Mouse (Mus musculus) forebrain, embryonic 14.5 days (tissue): Measurements from ENCODE around the gene Hoxb4. TPM values are rescaled to one million over a fixed set of nuclear protein-coding genes. Genes with fewer than 3 reads are reported as not detected.

Experiments used
- ATAC-seq: fragments of 200-750 bp; cut with Nextera tagmentation; 2 replicates; pipeline ENCODE4 v1.8.0; 2017; ENCODE audit warnings: mild to moderate bottlenecking, moderate library complexity
- DNase-seq: peaks from one replicate; pipeline ENCODE4 v3.0.0-alpha.2; 2015; ENCODE audit warnings: low spot score
- H3K27ac ChIP-seq: fragments of 300-500 bp; sonication (generic); 2 replicates; pipeline ENCODE4 v1.5.1; 2014; ENCODE audit warnings: low read depth, mild to moderate bottlenecking, control low read depth, low read length, moderate library complexity
- H3K27me3 ChIP-seq: fragments of 300-500 bp; sonication (generic); replicated peaks from 2 replicates; pipeline ENCODE4 v1.6.1; 2014; ENCODE audit warnings: low read length, control low read depth, mixed read lengths; ENCODE audit not compliant: control insufficient read depth, insufficient read depth
- H3K36me3 ChIP-seq: fragments of 300-500 bp; sonication (generic); 2 replicates; pipeline ENCODE4 v1.6.1; 2014; ENCODE audit warnings: low read length, control low read depth; ENCODE audit not compliant: control insufficient read depth, insufficient read depth
- H3K4me1 ChIP-seq: fragments of 300-500 bp; sonication (generic); 2 replicates; pipeline ENCODE4 v1.6.1; 2014; ENCODE audit warnings: antibody characterized with exemption, low read length, control low read depth; ENCODE audit not compliant: control insufficient read depth, insufficient read depth
- H3K4me2 ChIP-seq: fragments of 300-500 bp; sonication (generic); 2 replicates; pipeline ENCODE4 v1.6.1; 2014; ENCODE audit warnings: mild to moderate bottlenecking, control low read depth, low read length
- H3K4me3 ChIP-seq: fragments of 300-500 bp; sonication (generic); 2 replicates; pipeline ENCODE4 v1.5.1; 2014; ENCODE audit warnings: low read depth, low read length, control low read depth
- H3K9ac ChIP-seq: fragments of 300-500 bp; sonication (generic); 2 replicates; pipeline ENCODE4 v1.6.1; 2014; ENCODE audit warnings: mild to moderate bottlenecking, low read length, control low read depth, moderate library complexity
- H3K9me3 ChIP-seq: fragments of 300-500 bp; sonication (generic); replicated peaks from 2 replicates; pipeline ENCODE4 v1.6.1; 2016; ENCODE audit warnings: low read length, control low read depth, mixed read lengths; ENCODE audit not compliant: control insufficient read depth
- WGBS: fragments of 180-500 bp; shearing (Covaris S2); extraction: QIAGEN DNeasy Blood & Tissue Kit; methylation state at CpG from one replicate; pipeline ENCODE4 v1.1.7; 2014; 5-methylcytosine and 5-hydroxymethylcytosine counted together
- polyA plus RNA-seq: library from polyadenylated mRNA; unstranded; fragments of >200 nt; fragmentation: Nextera tagmentation; extraction: Ambion mirVana; gene quantifications from 2 replicates; pipeline ENCODE4 v1.2.1, GENCODE M21; 2014

Gene Hoxb4
- polyA plus RNA-seq, 1 experiment from 2014 or later = not detected

DNA sequence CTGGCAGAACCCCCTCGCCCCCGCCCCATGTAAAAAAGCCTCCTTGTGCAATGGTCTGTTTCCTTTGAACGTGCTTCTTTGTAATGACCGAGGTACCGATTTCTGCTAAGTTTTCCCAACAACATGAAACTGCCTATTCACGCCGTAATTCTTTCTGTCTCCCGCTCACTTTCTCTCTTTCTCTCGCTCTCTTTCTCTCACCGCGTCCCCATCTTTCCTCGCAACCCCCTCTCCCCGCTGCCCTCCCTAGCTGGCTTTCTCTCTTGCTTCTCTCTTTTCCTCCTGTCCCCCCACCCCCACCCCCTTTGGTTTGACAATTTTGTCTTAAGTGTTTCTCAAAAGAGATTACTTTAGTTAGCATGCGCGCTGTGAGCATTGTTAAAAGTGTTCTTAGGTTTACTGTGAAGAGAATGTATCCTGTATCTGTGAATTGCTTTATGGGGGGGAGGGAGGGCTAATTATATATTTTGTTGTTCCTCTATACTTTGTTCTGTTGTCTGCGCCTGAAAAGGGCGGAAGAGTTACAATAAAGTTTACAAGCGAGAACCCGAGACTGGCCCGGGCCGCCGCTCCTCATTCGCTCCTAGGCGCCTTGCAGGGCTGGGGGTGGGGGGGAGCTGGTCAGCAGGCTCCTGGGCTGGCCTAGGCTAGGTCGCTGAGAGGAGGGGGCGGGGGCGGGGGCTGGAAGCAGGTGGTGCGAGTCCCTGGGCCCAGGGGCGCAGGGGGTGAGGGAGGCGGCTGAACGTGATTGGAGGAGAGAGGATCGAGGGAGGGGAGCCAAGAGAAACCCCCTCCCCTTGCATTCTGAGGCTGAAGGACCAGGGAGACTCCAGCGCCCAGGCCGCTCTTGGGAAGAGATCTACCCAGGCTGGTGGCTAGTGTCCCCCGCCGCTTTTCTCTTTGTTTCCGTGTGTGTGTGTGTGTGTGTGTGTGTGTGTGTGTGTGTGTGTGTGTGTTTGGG, 33.0 kb upstream of the Hoxb4 start:
- H3K36me3 ChIP-seq = no peaks in the 10 kb centered on the region
- H3K9me3 ChIP-seq = no peaks in the 10 kb centered on the region
- ATAC-seq = no peak
- WGBS = under 1% methylated on average over 36 of the region's 37 CpGs
- peak overlapping the region; percentile 37 for H3K4me2 ChIP-seq
- peaks cover 95% of the 10 kb centered on the region for H3K27me3 ChIP-seq
- no peaks in the 10 kb centered on the region for H3K4me1 ChIP-seq
- H3K4me3 ChIP-seq = no peak overlapping the region
- DNase-seq = no peak
- H3K27ac ChIP-seq = no peak overlapping the region
- no peak overlapping the region for H3K9ac ChIP-seq

- no peaks in the 10 kb centered on the region for H3K4me1 ChIP-seq
- H3K27ac ChIP-seq = no peak within 1 kb of the TSS
- H3K9me3 ChIP-seq = no peaks in the 10 kb centered on the region
- 1% methylated on average over 42 of the region's 43 CpGs for WGBS
- peaks cover 94% of the 10 kb centered on the region for H3K27me3 ChIP-seq
- DNase-seq (no peak), ATAC-seq (no peak)
- no peak within 1 kb of the TSS for H3K9ac ChIP-seq
- no peak within 1 kb of the TSS for H3K4me2 ChIP-seq
- no peak within 1 kb of the TSS for H3K4me3 ChIP-seq
- no peaks in the 10 kb centered on the region for H3K36me3 ChIP-seq
Observed at GRCm38 (mm10) chr11:96285771-96286738, 32.0 kb upstream of the Hoxb4 start, which contains the start of gene Hoxb7. TSS of gene Hoxb7 (plus strand) at chr11:96286623.

DNA sequence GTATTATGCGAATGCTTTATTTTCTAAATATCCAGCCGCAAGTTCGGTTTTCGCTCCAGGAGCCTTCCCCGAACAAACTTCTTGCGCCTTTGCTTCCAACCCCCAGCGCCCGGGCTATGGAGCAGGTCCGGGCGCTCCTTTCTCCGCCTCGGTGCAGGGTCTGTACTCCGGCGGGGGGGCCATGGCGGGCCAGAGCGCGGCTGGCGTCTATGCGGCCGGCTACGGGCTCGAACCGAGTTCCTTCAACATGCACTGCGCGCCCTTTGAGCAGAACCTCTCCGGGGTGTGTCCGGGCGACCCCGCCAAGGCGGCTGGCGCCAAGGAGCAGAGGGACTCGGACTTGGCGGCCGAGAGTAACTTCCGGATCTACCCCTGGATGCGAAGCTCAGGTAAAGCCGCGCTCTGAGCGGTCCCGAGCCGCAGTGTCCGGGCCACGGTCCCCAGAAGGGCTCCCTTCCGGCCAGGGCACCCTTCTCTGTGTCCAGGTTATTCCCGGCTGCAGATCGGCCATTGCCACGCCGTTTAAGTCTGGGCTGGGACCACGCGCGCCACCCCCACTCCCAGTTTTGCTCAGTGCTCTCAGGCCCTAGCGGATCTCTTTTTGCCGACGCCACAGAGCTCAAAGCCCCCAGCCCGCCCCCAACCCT, 31.2 kb upstream of the Hoxb4 start:
- no peaks in the 10 kb centered on the region for H3K4me1 ChIP-seq
- no peak overlapping the region for H3K27ac ChIP-seq
- no peaks in the 10 kb centered on the region for H3K9me3 ChIP-seq
- H3K4me2 ChIP-seq = no peak overlapping the region
- H3K27me3 ChIP-seq = peaks cover 97% of the 10 kb centered on the region
- no peaks in the 10 kb centered on the region for H3K36me3 ChIP-seq
- no peak for ATAC-seq
- no peak overlapping the region for H3K9ac ChIP-seq
- WGBS = under 1% methylated on average over 55 of the region's 55 CpGs
- DNase-seq = no peak
- H3K4me3 ChIP-seq = no peak overlapping the region

DNA sequence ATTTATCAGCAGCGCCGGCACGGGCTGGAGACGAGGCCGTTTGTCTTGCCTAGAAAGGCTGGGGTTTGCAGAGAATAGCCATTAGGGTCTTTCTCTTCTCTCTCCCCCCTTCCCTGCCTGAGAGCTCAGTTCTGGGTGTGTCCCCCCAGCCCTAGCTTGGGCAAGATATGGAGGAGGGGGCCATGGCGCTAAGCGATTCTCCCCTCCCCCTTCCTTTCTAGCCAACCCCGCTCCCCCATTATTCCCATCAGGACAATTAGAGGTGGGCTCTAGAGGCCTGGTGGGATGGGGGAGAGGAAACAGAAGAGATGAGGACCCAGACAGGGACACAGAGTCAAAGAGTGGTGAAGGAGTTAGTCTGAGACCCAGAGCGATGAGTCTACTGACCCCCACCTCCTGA, 30.7 kb upstream of the Hoxb4 start:
- WGBS = under 1% methylated on average over 8 of the region's 9 CpGs
- no peaks in the 10 kb centered on the region for H3K4me1 ChIP-seq
- H3K27me3 ChIP-seq = peaks cover 99% of the 10 kb centered on the region
- no peaks in the 10 kb centered on the region for H3K9me3 ChIP-seq
- ATAC-seq (no peak), DNase-seq (no peak)
- no peaks in the 10 kb centered on the region for H3K36me3 ChIP-seq
- H3K9ac ChIP-seq = no peak overlapping the region
- no peak overlapping the region for H3K4me2 ChIP-seq
- no peak overlapping the region for H3K27ac ChIP-seq
- H3K4me3 ChIP-seq = no peak overlapping the region

- H3K9ac ChIP-seq = no peak overlapping the region
- DNase-seq (no peak), ATAC-seq (no peak)
- no peaks in the 10 kb centered on the region for H3K9me3 ChIP-seq
- H3K4me3 ChIP-seq = no peak overlapping the region
- 12% methylated on average over 1 of the region's 1 CpGs for WGBS
- no peak overlapping the region for H3K4me2 ChIP-seq
- H3K4me1 ChIP-seq = no peaks in the 10 kb centered on the region
- no peak overlapping the region for H3K27ac ChIP-seq
- H3K27me3 ChIP-seq = peaks cover 99% of the 10 kb centered on the region
- no peaks in the 10 kb centered on the region for H3K36me3 ChIP-seq
Observed at GRCm38 (mm10) chr11:96288455-96289221, 29.4 kb upstream of the Hoxb4 start.

GRCm38 (mm10) chr11:96289293-96289692, 28.8 kb upstream of the Hoxb4 start:
- ATAC-seq = no peak

GRCm38 (mm10) chr11:96289837-96290236, 28.2 kb upstream of the Hoxb4 start:
- 7% methylated on average over 6 of the region's 6 CpGs for WGBS
- Histone ChIP-seq H3K9me3 (no peaks in the 10 kb centered on the region), H3K4me2 (no peak overlapping the region), H3K4me3 (no peak overlapping the region), H3K4me1 (no peaks in the 10 kb centered on the region), H3K9ac (no peak overlapping the region), H3K27ac (no peak overlapping the region), H3K27me3 (peaks cover 99% of the 10 kb centered on the region), H3K36me3 (no peaks in the 10 kb centered on the region)
- DNase-seq (no peak), ATAC-seq (no peak)

More at GRCm38 (mm10) chr11:96289293-96289692, 28.8 kb upstream of the Hoxb4 start:
- H3K27me3 ChIP-seq = peaks cover 99% of the 10 kb centered on the region
- DNase-seq = no peak
- no peaks in the 10 kb centered on the region for H3K36me3 ChIP-seq
- WGBS = under 1% methylated on average over 21 of the region's 21 CpGs
- no peak overlapping the region for H3K27ac ChIP-seq
- H3K4me3 ChIP-seq = no peak overlapping the region
- no peaks in the 10 kb centered on the region for H3K4me1 ChIP-seq
- no peaks in the 10 kb centered on the region for H3K9me3 ChIP-seq
- no peak overlapping the region for H3K4me2 ChIP-seq
- no peak overlapping the region for H3K9ac ChIP-seq
